Mouse (Mus musculus) stomach, postnatal 0 days (tissue): ENCODE measurements at regions not wholly inside any gene's neighbourhood (a gene's known extent, or its start where the extent isn't known, plus 50 kb on each side); places are given as distances from the start of the nearest gene placed in this dataset. TPM values are rescaled to one million over a fixed set of nuclear protein-coding genes. Genes with fewer than 3 reads are reported as not detected.

ENCODE experiments used
- ATAC-seq: fragments of 200-750 bp; cut with Nextera tagmentation; 2 replicates; pipeline ENCODE4 v1.8.0; 2017; ENCODE audit not compliant: low FRiP score, low TSS enrichment
- DNase-seq: peaks from one replicate; pipeline ENCODE4 v3.0.0-alpha.2; 2016; ENCODE audit warnings: low spot score
- H3K27ac ChIP-seq: fragments of 300-500 bp; sonication (generic); replicated peaks from 2 replicates; pipeline ENCODE4 v1.5.1; 2014; ENCODE audit warnings: mild to moderate bottlenecking, control low read depth
- H3K27me3 ChIP-seq: fragments of 300-500 bp; sonication (generic); 2 replicates; pipeline ENCODE4 v1.6.1; 2014; ENCODE audit warnings: low read length; ENCODE audit not compliant: control insufficient read depth, insufficient read depth
- H3K36me3 ChIP-seq: fragments of 300-500 bp; sonication (generic); 2 replicates; pipeline ENCODE4 v1.6.1; 2014; ENCODE audit warnings: low read length, mixed read lengths; ENCODE audit not compliant: control insufficient read depth, insufficient read depth
- H3K4me1 ChIP-seq: fragments of 300-500 bp; sonication (generic); replicated peaks from 2 replicates; pipeline ENCODE4 v1.6.1; 2014; ENCODE audit warnings: antibody characterized with exemption; ENCODE audit not compliant: control insufficient read depth, insufficient read depth
- H3K4me2 ChIP-seq: fragments of 300-500 bp; sonication (generic); replicated peaks from 2 replicates; pipeline ENCODE4 v1.6.1; 2014; ENCODE audit warnings: low read depth, mild to moderate bottlenecking, control low read depth, moderate library complexity
- H3K4me3 ChIP-seq: fragments of 300-500 bp; sonication (generic); 2 replicates; pipeline ENCODE4 v1.5.1; 2014; ENCODE audit warnings: low read depth, low read length, control low read depth
- H3K9ac ChIP-seq: fragments of 300-500 bp; sonication (generic); 2 replicates; pipeline ENCODE4 v1.6.1; 2014; ENCODE audit warnings: mild to moderate bottlenecking, low read length, control low read depth, mixed read lengths
- H3K9me3 ChIP-seq: fragments of 300-500 bp; sonication (generic); 2 replicates; pipeline ENCODE4 v1.6.1; 2016; ENCODE audit warnings: low read length; ENCODE audit not compliant: control insufficient read depth
- CTCF ChIP-seq: IDR thresholded peaks from 2 replicates; pipeline ENCODE4 v1.5.1; 2016; ENCODE audit warnings: antibody characterized with exemption, low read depth, mild to moderate bottlenecking, moderate library complexity
- EP300 ChIP-seq: optimal IDR thresholded peaks from 2 replicates; pipeline ENCODE3; 2016; ENCODE audit warnings: antibody characterized with exemption
- WGBS: fragments of 180-500 bp; shearing (Covaris S2); extraction: QIAGEN DNeasy Blood & Tissue Kit; methylation state at CpG from one replicate; pipeline ENCODE4 v1.1.7; 2014; 5-methylcytosine and 5-hydroxymethylcytosine counted together
- microRNA-seq: library from miRNA; unstranded; fragments of <30 nt; microRNA quantifications from one replicate; pipeline ENCODE4, GENCODE M21; 2016

DNA sequence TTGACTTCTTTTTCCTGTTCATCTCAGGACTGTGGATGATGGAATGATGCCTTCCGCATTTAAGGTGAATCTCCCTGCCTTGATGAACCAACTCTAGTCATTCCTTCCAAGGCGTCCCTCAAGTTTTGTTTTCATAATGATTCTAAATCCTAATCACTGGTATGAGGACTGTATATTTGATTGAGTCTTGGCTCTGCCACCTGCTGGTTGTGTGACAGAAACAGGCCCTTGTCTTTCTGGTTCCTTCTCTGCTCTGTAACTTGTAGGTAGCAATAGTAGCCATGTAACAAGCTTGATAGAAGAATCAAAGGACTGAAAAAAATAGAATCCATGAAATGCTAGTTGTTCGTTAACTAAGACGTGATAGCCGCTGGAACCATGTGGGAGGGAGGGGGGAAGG is 81.8 kb upstream of the Ccdc54 start:
- 60% methylated on average over 5 of the region's 5 CpGs for WGBS
- H3K9ac ChIP-seq: no peak overlapping the region
- no peaks in the 10 kb centered on the region for H3K4me1 ChIP-seq
- H3K4me3 ChIP-seq: no peak overlapping the region
- no peak for TF ChIP-seq EP300
- peak; percentile 55 for TF ChIP-seq CTCF
- H3K4me2 ChIP-seq: no peak overlapping the region
- no peak for DNase-seq
- H3K36me3 ChIP-seq: no peaks in the 10 kb centered on the region
- H3K27ac ChIP-seq: no peak overlapping the region
- no peaks in the 10 kb centered on the region for H3K27me3 ChIP-seq
- ATAC-seq: no peak
- no peaks in the 10 kb centered on the region for H3K9me3 ChIP-seq

- Histone ChIP-seq H3K27me3 (no peaks in the 10 kb centered on the region), H3K9me3 (no peaks in the 10 kb centered on the region), H3K4me3 (no peak overlapping the region), H3K36me3 (no peaks in the 10 kb centered on the region), H3K4me2 (no peak overlapping the region), H3K9ac (no peak overlapping the region), H3K4me1 (no peaks in the 10 kb centered on the region), H3K27ac (no peak overlapping the region)
- ATAC-seq: no peak
- TF ChIP-seq CTCF (no peak), EP300 (no peak)
- 91% methylated on average over 5 of the region's 5 CpGs for WGBS
- no peak for DNase-seq
Observed at GRCm38 (mm10) chr16:50671170-50671569, 80.2 kb upstream of the Ccdc54 start.

- DNase-seq (no peak), ATAC-seq (no peak)
- no peaks in the 10 kb centered on the region for H3K27me3 ChIP-seq
- no peaks in the 10 kb centered on the region for H3K9me3 ChIP-seq
- H3K4me3 ChIP-seq: no peak overlapping the region
- no peak overlapping the region for H3K9ac ChIP-seq
- no peaks in the 10 kb centered on the region for H3K36me3 ChIP-seq
- no peak overlapping the region for H3K4me2 ChIP-seq
- H3K4me1 ChIP-seq: no peaks in the 10 kb centered on the region
- no peak overlapping the region for H3K27ac ChIP-seq
- WGBS: 55% methylated on average over 2 of the region's 2 CpGs
- TF ChIP-seq EP300 (no peak), CTCF (no peak)
Observed at GRCm38 (mm10) chr16:50664240-50664639, 73.3 kb upstream of the Ccdc54 start.

Small RNA genes in the stretch of these regions (microRNA-seq; reads per million reads assigned to microRNA genes)
- gene Mir6363: not detected
